In the genomic region with DNA sequence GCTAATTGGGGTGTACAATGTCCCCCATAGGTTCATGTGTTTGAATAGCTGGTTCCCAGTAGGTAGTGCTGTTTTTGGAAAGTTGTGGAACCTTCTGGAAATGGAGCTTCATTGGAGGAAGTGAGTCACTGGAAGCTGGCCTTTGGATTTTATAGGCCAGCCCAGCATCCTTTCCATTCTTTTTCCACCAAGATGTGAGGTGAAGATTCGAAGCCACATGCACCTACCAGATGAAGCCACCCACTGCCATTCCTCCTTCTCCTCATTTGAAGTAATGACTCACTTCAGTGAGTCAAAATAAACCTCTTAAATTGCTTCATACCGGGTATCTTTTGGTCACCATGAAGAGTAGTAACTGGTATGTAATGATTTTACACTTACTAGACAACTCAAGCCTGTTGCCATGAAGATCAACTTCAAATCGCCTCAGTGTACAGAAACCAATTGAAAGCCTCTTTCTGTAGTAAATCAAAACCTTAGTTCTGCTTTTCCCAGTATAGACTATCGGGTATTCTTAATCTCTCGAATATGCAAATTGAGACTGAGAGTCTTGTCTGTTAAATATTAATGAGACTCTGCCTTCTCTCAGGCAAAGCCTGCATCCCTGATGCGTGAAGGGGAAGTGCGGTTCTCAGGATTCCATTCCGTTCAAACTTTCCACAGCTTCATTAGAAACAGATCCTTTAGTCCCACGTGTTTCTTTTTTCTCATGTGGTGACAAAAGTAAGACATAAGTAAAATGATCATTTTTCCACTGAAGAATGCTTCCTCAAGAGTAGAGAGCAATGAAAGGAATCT, we compare ENCODE assay signal across 22 mouse cellular contexts. TPM values are rescaled to one million over a fixed set of nuclear protein-coding genes. Genes with fewer than 3 reads are reported as not detected.
A peak's percentile ranks its signal among the peaks of the same experiment; 100 is the strongest.
DNase-seq lines count a peak whose midpoint lies in the region; ATAC-seq lines count a peak whose summit lies in the region.
"Had no signal": no experiment of that assay in that cellular context is flagged by ENCODE, and none has a peak within 500 bp of the region (broad histone marks: within the 10 kb centered on the region; RNA-seq: fewer than 3 reads in every experiment).

No protein-coding gene starts in this region.

- peak; percentile 43 for DNase-seq in forebrain, embryonic 14.5 days (ENCODE audit: low spot score)
- DNase-seq in forebrain, embryonic 10.5 days (ENCODE audit: extremely low spot score, low spot score): no peak
- peak; percentile 14 to 33 for DNase-seq in kidney, adult 8-10 months
- DNase-seq in kidney, postnatal 25 days: no peak
- peak; percentile 25 for DNase-seq in right cerebral cortex, adult 18-20 months
- no peak for DNase-seq in right cerebral cortex, postnatal 10 days (ENCODE audit: low spot score in 2 of 2)
- DNase-seq in thymus, postnatal 25 days: no peak
- DNase-seq in layer of hippocampus, adult 9-10 months (ENCODE audit: low spot score): no peak
- DNase-seq: adrenal gland, adult 2 months; cerebellum, adult 9-11 months; heart, postnatal 10 days; layer of hippocampus, postnatal 36 days; retina, postnatal 1 day had no signal

- no peak overlapping the region for H3K27ac ChIP-seq in forebrain, embryonic 14.5 days (ENCODE audit: low read depth, low read length)
- no peak overlapping the region for H3K27ac ChIP-seq in forebrain, embryonic 10.5 days
- H3K27ac ChIP-seq: embryonic facial prominence, embryonic 12.5 days; hindbrain, embryonic 12.5 days; limb, embryonic 13.5 days; liver, embryonic 14.5 days; macrophage; stomach, postnatal 0 days had no signal

- no peaks in the 10 kb centered on the region for H3K27me3 ChIP-seq in forebrain, embryonic 14.5 days (replicated peaks; ENCODE audit: control insufficient read depth, insufficient read depth, low read length)
- no peaks in the 10 kb centered on the region for H3K27me3 ChIP-seq in forebrain, embryonic 10.5 days (ENCODE audit: poor library complexity, severe bottlenecking)
- H3K27me3 ChIP-seq: embryonic facial prominence, embryonic 12.5 days; hindbrain, embryonic 12.5 days; limb, embryonic 13.5 days had no signal

- no peak overlapping the region for H3K4me2 ChIP-seq in forebrain, embryonic 14.5 days (ENCODE audit: low read length)
- H3K4me2 ChIP-seq: embryonic facial prominence, embryonic 12.5 days; heart, embryonic 11.5 days; hindbrain, embryonic 12.5 days; limb, embryonic 13.5 days had no signal

- no peaks in the 10 kb centered on the region for H3K9me3 ChIP-seq in forebrain, embryonic 14.5 days (replicated peaks; ENCODE audit: control insufficient read depth, low read length)
- no peaks in the 10 kb centered on the region for H3K9me3 ChIP-seq in forebrain, embryonic 10.5 days
- H3K9me3 ChIP-seq: embryonic facial prominence, embryonic 12.5 days; hindbrain, embryonic 12.5 days; limb, embryonic 13.5 days had no signal

- 42% methylated on average over 9 of the region's 9 CpGs for WGBS in forebrain, embryonic 14.5 days
- 81% methylated on average over 9 of the region's 9 CpGs for WGBS in forebrain, embryonic 10.5 days

- no peak overlapping the region for H3K4me3 ChIP-seq in forebrain, embryonic 14.5 days (ENCODE audit: low read depth, low read length)
- no peak overlapping the region for H3K4me3 ChIP-seq in forebrain, embryonic 10.5 days
- H3K4me3 ChIP-seq: embryonic facial prominence, embryonic 12.5 days; hindbrain, embryonic 12.5 days; limb, embryonic 13.5 days had no signal

- H3K9ac ChIP-seq in forebrain, embryonic 14.5 days (ENCODE audit: low read length): no peak overlapping the region
- H3K9ac ChIP-seq: embryonic facial prominence, embryonic 12.5 days; hindbrain, embryonic 12.5 days; limb, embryonic 13.5 days; liver, embryonic 14.5 days had no signal

- peak; percentile 54; the same call in 1 of the 2 replicates for ATAC-seq in forebrain, embryonic 14.5 days
- ATAC-seq: inflammation-experienced regulatory T-cells, adult 6 months had no signal

- no peaks in the 10 kb centered on the region for H3K36me3 ChIP-seq in forebrain, embryonic 14.5 days (ENCODE audit: control insufficient read depth, insufficient read depth, low read length)
- no peaks in the 10 kb centered on the region for H3K36me3 ChIP-seq in forebrain, embryonic 10.5 days (replicated peaks)
- H3K36me3 ChIP-seq: embryonic facial prominence, embryonic 12.5 days; hindbrain, embryonic 12.5 days; limb, embryonic 13.5 days had no signal

- no peaks in the 10 kb centered on the region; the same call in 1 of the 2 replicates for H3K4me1 ChIP-seq in forebrain, embryonic 14.5 days (ENCODE audit: control insufficient read depth, insufficient read depth, low read length)
- H3K4me1 ChIP-seq in forebrain, embryonic 10.5 days: no peaks in the 10 kb centered on the region
- H3K4me1 ChIP-seq: embryonic facial prominence, embryonic 12.5 days; limb, embryonic 13.5 days had no signal

RNA-seq across cellular contexts. Expression of a gene that starts 31.9 kb away (rescaled TPM):
- not detected in 2 replicates for polyA plus RNA-seq in forebrain, embryonic 14.5 days (2014; fragmentation: Nextera tagmentation; extraction: Ambion mirVana)
- 0.15 TPM in 1 of 2 replicates, not detected in the other for polyA plus RNA-seq in forebrain, embryonic 10.5 days (2016; fragmentation: Nextera tagmentation; extraction: Ambion mirVana)
- polyA plus RNA-seq: adrenal gland, adult 2 months; hindbrain, embryonic 12.5 days; inflammation-experienced regulatory T-cells, adult 6 months; liver, embryonic 14.5 days; macrophage; neural tube, embryonic 11.5 days had no signal

Comparison
In these comparisons a context has a peak if more than half of its experiments do, and no peak if none do; other contexts are left out.
1. DNase-seq: peak in forebrain, embryonic 14.5 days (single experiment), kidney, adult 8-10 months (2 of 2) and right cerebral cortex, adult 18-20 months (single experiment); none in forebrain, embryonic 10.5 days (single experiment), kidney, postnatal 25 days (0 of 2), right cerebral cortex, postnatal 10 days (0 of 2), thymus, postnatal 25 days (single experiment) and layer of hippocampus, adult 9-10 months (single experiment).